Mouse (Mus musculus): ENCODE measurements at regions not wholly inside any gene's neighbourhood (a gene's known extent, or its start where the extent isn't known, plus 50 kb on each side); places are given as distances from the start of the nearest gene placed in this dataset.

DNA sequence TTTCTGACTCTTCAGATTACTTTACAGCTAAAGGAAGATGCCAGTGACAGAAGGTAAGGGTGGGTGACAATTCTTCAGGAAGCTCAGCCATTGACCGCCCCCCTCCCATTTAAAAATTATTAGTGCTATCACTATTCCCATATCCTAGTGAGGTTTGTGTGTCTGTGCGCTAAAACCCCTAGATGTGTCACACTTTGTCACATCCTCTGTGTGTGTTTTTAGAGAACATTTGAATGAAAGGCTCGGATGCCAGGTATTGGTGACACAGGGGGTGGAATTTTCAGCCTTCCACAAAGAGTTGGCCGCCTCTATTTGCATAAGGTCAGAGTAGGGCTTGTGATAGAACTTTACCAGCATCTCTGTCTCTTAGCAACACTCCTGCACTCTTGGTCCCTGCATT lies 83.4 kb downstream of the Nr2f2 start:
- Histone ChIP-seq H3K27ac (ENCODE audit: low read length) (no peak overlapping the region), H3K9ac (replicated peaks; ENCODE audit: low read depth, low read length) (no peak overlapping the region), H3K4me3 (replicated peaks; ENCODE audit: low read length) (no peak overlapping the region), H3K36me3 (ENCODE audit: control insufficient read depth, insufficient read depth) (no peaks in the 10 kb centered on the region), H3K9me3 (ENCODE audit: control insufficient read depth, low read length) (no peaks in the 10 kb centered on the region), H3K4me2 (ENCODE audit: low read length) (no peak overlapping the region), H3K4me1 (replicated peaks; ENCODE audit: control insufficient read depth, insufficient read depth, low read length) (peaks cover 6% of the 10 kb centered on the region; the same call in 1 of the 2 replicates), H3K27me3 (replicated peaks; ENCODE audit: control insufficient read depth, insufficient read depth, low read length) (peaks cover 63% of the 10 kb centered on the region)
- no peak for ATAC-seq
- WGBS, result 5% methylated on average over 4 of the region's 4 CpGs

- Histone ChIP-seq H3K4me1 (replicated peaks; ENCODE audit: control insufficient read depth, insufficient read depth, low read length) (peaks cover 6% of the 10 kb centered on the region; the same call in 1 of the 2 replicates), H3K4me3 (replicated peaks; ENCODE audit: low read length) (no peak overlapping the region), H3K9ac (replicated peaks; ENCODE audit: low read depth, low read length) (no peak overlapping the region), H3K27me3 (replicated peaks; ENCODE audit: control insufficient read depth, insufficient read depth, low read length) (peaks cover 69% of the 10 kb centered on the region), H3K9me3 (ENCODE audit: control insufficient read depth, low read length) (no peaks in the 10 kb centered on the region), H3K27ac (ENCODE audit: low read length) (no peak overlapping the region), H3K36me3 (ENCODE audit: control insufficient read depth, insufficient read depth) (no peaks in the 10 kb centered on the region), H3K4me2 (ENCODE audit: low read length) (no peak overlapping the region)
- WGBS, result 8% methylated on average over 11 of the region's 11 CpGs
- ATAC-seq, result no peak
These were observed 84.5 kb downstream of the Nr2f2 start for GRCm38 (mm10) chr7:70281891-70282515.

GRCm38 (mm10) chr7:70281381-70281750 lies 85.2 kb downstream of the Nr2f2 start:
- Histone ChIP-seq H3K9ac (replicated peaks; ENCODE audit: low read depth, low read length) (no peak overlapping the region), H3K36me3 (ENCODE audit: control insufficient read depth, insufficient read depth) (no peaks in the 10 kb centered on the region), H3K4me1 (replicated peaks; ENCODE audit: control insufficient read depth, insufficient read depth, low read length) (peaks cover 6% of the 10 kb centered on the region; the same call in 1 of the 2 replicates), H3K9me3 (ENCODE audit: control insufficient read depth, low read length) (no peaks in the 10 kb centered on the region), H3K27me3 (replicated peaks; ENCODE audit: control insufficient read depth, insufficient read depth, low read length) (peaks cover 68% of the 10 kb centered on the region), H3K4me3 (replicated peaks; ENCODE audit: low read length) (no peak overlapping the region), H3K4me2 (ENCODE audit: low read length) (no peak overlapping the region), H3K27ac (ENCODE audit: low read length) (no peak overlapping the region)
- WGBS, result 3% methylated on average over 22 of the region's 22 CpGs
- ATAC-seq, result no peak

DNA sequence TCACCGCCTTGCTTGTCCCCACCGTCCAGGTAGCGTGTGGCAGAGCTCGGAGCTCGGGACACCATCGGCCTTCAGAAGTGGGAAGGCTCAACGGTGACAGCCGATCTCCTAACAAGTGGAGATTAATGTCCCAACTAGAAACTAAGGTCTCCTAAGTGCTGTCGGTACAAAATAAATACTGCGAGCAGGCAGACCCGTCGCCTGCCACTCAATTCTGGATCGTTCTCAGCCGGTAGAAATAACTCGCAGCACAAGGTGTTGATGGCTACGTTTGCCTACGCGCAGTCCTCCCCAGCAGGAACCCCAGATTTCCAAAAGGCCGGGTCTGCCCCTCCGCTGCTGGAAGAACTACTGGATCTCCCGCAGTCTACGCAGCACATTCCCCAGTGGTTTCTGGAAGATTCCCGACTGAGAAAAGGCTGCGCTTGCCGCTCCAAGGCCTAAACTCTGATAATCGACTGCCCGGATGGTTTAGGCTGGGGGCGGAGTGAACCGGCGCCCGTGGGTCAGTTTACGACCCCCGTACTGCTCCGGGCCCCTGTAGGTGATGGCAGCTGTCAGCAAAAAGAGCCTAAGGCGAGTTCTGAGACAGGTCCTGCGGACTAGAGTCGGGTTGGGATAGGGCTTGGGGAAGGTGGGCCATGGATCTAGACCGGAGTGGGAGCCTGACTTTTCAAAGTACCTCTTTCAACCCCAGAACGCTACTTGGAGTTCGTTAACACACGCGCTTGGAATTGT lies 85.7 kb downstream of the Nr2f2 start:
- Histone ChIP-seq H3K36me3 (ENCODE audit: control insufficient read depth, insufficient read depth) (no peaks in the 10 kb centered on the region), H3K9ac (replicated peaks; ENCODE audit: low read depth, low read length) (no peak overlapping the region), H3K27me3 (replicated peaks; ENCODE audit: control insufficient read depth, insufficient read depth, low read length) (peaks cover 65% of the 10 kb centered on the region), H3K4me3 (replicated peaks; ENCODE audit: low read length) (no peak overlapping the region; the same call in 1 of the 2 replicates), H3K4me2 (ENCODE audit: low read length) (peak overlapping the region; percentile 20), H3K27ac (ENCODE audit: low read length) (no peak overlapping the region), H3K4me1 (replicated peaks; ENCODE audit: control insufficient read depth, insufficient read depth, low read length) (peaks cover 6% of the 10 kb centered on the region; the same call in 1 of the 2 replicates), H3K9me3 (ENCODE audit: control insufficient read depth, low read length) (no peaks in the 10 kb centered on the region)
- WGBS, result under 1% methylated on average over 42 of the region's 42 CpGs
- ATAC-seq, result no peak

GRCm38 (mm10) chr7:70279927-70280642 lies 86.5 kb downstream of the Nr2f2 start:
- no peak for ATAC-seq
- H3K4me3 ChIP-seq (replicated peaks; ENCODE audit: low read length), result no peak overlapping the region; the same call in 1 of the 2 replicates
- H3K9me3 ChIP-seq (ENCODE audit: control insufficient read depth, low read length), result no peaks in the 10 kb centered on the region
- peaks cover 6% of the 10 kb centered on the region; the same call in 1 of the 2 replicates for H3K4me1 ChIP-seq (replicated peaks; ENCODE audit: control insufficient read depth, insufficient read depth, low read length)
- H3K36me3 ChIP-seq (ENCODE audit: control insufficient read depth, insufficient read depth), result no peaks in the 10 kb centered on the region
- H3K9ac ChIP-seq (replicated peaks; ENCODE audit: low read depth, low read length), result no peak overlapping the region
- peak overlapping the region; percentile 20 for H3K4me2 ChIP-seq (ENCODE audit: low read length)
- peaks cover 58% of the 10 kb centered on the region for H3K27me3 ChIP-seq (replicated peaks; ENCODE audit: control insufficient read depth, insufficient read depth, low read length)
- H3K27ac ChIP-seq (ENCODE audit: low read length), result no peak overlapping the region
- under 1% methylated on average over 31 of the region's 31 CpGs for WGBS

DNA sequence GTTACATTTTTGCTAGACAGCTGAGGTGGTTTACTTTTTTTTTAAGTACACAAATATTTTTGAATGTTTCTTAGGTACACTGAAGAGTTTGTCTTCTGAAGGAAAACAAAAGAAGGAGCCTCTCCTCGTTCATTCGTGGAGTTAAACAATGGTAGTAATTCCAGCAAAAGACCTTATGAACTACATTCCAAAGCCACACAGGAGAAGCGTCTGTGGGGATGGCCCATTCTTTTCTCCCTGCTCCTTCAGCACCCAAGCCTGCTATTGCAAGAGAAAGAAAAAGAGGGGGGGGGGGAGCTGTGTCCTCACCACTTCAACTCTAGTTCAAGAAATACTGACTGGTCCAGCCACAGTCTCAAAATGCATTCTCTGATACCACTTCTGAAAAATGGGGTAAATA lies 87.4 kb downstream of the Nr2f2 start:
- Histone ChIP-seq H3K27ac (ENCODE audit: low read length) (no peak overlapping the region), H3K36me3 (ENCODE audit: control insufficient read depth, insufficient read depth) (no peaks in the 10 kb centered on the region), H3K27me3 (replicated peaks; ENCODE audit: control insufficient read depth, insufficient read depth, low read length) (peaks cover 54% of the 10 kb centered on the region), H3K9me3 (ENCODE audit: control insufficient read depth, low read length) (no peaks in the 10 kb centered on the region), H3K4me3 (replicated peaks; ENCODE audit: low read length) (no peak overlapping the region), H3K4me2 (ENCODE audit: low read length) (no peak overlapping the region), H3K4me1 (replicated peaks; ENCODE audit: control insufficient read depth, insufficient read depth, low read length) (peaks cover 6% of the 10 kb centered on the region; the same call in 1 of the 2 replicates), H3K9ac (replicated peaks; ENCODE audit: low read depth, low read length) (no peak overlapping the region)
- 4% methylated on average over 3 of the region's 3 CpGs for WGBS
- no peak for ATAC-seq

DNA sequence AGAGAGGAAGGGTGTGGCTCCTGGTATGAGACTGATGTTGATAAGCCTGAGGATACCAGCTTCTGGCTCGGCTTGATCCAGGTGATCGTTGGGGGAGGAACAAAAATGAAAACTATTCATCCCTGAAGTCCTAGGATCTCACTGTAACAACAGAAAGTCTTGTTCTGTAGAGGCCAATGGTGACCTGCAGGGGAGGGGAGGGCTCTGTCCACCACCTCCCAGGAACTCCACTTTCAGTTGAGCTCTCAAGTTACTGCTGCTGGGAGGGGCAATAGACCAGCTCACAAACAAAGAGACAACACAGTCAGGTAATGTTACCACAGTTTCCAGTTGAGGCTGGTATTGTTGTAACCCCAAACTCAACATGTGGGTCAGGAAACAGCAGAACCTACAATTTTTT lies 90.5 kb downstream of the Nr2f2 start:
- Histone ChIP-seq H3K27ac (ENCODE audit: low read length) (no peak overlapping the region), H3K9me3 (ENCODE audit: control insufficient read depth, low read length) (no peaks in the 10 kb centered on the region), H3K4me1 (replicated peaks; ENCODE audit: control insufficient read depth, insufficient read depth, low read length) (peaks cover 2% of the 10 kb centered on the region; the same call in 1 of the 2 replicates), H3K4me3 (replicated peaks; ENCODE audit: low read length) (no peak overlapping the region), H3K27me3 (replicated peaks; ENCODE audit: control insufficient read depth, insufficient read depth, low read length) (peaks cover 27% of the 10 kb centered on the region), H3K4me2 (ENCODE audit: low read length) (no peak overlapping the region), H3K9ac (replicated peaks; ENCODE audit: low read depth, low read length) (no peak overlapping the region), H3K36me3 (ENCODE audit: control insufficient read depth, insufficient read depth) (no peaks in the 10 kb centered on the region)
- WGBS, result 88% methylated on average over 2 of the region's 2 CpGs
- ATAC-seq, result no peak

DNA sequence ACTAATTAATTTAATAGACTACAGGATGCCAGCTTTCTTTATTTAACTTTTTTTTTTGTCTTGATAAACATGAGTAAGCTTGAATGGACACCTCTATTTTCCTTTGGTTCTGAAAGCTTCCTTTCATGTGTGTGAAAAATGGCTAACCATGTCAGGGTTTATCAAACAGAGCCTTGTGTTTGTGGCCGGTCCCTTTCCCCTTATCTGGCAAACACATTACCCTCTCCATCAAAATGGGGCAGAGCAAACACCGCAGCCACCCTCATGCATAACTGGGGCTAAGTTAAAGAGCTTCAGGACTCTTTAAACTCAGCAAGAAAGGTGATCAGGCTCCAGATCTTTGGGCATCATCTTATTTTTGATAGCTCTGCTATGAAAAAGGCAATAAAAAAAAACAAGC lies 92.2 kb downstream of the Nr2f2 start:
- H3K27me3 ChIP-seq (replicated peaks; ENCODE audit: control insufficient read depth, insufficient read depth, low read length), result peaks cover 23% of the 10 kb centered on the region
- no peak overlapping the region for H3K9ac ChIP-seq (replicated peaks; ENCODE audit: low read depth, low read length)
- no peaks in the 10 kb centered on the region for H3K4me1 ChIP-seq (replicated peaks; ENCODE audit: control insufficient read depth, insufficient read depth, low read length)
- H3K9me3 ChIP-seq (ENCODE audit: control insufficient read depth, low read length), result no peaks in the 10 kb centered on the region
- H3K27ac ChIP-seq (ENCODE audit: low read length), result no peak overlapping the region
- H3K36me3 ChIP-seq (ENCODE audit: control insufficient read depth, insufficient read depth), result no peaks in the 10 kb centered on the region
- WGBS, result 60% methylated on average over 2 of the region's 2 CpGs
- ATAC-seq, result no peak
- H3K4me2 ChIP-seq (ENCODE audit: low read length), result no peak overlapping the region
- no peak overlapping the region for H3K4me3 ChIP-seq (replicated peaks; ENCODE audit: low read length)

GRCm38 (mm10) chr7:70267075-70267474 lies 99.5 kb downstream of the Nr2f2 start:
- H3K4me2 ChIP-seq (ENCODE audit: low read length), result no peak overlapping the region
- no peaks in the 10 kb centered on the region for H3K9me3 ChIP-seq (ENCODE audit: control insufficient read depth, low read length)
- 58% methylated on average over 4 of the region's 4 CpGs for WGBS
- no peaks in the 10 kb centered on the region for H3K27me3 ChIP-seq (replicated peaks; ENCODE audit: control insufficient read depth, insufficient read depth, low read length)
- no peaks in the 10 kb centered on the region for H3K4me1 ChIP-seq (replicated peaks; ENCODE audit: control insufficient read depth, insufficient read depth, low read length)
- H3K9ac ChIP-seq (replicated peaks; ENCODE audit: low read depth, low read length), result no peak overlapping the region
- H3K4me3 ChIP-seq (replicated peaks; ENCODE audit: low read length), result no peak overlapping the region
- no peak for ATAC-seq
- H3K27ac ChIP-seq (ENCODE audit: low read length), result no peak overlapping the region
- H3K36me3 ChIP-seq (ENCODE audit: control insufficient read depth, insufficient read depth), result no peaks in the 10 kb centered on the region
